20 mouse cellular contexts compared by ENCODE assay signal in genomic region chr19:46129737-46130136, GRCm38 (mm10). TPM values are rescaled to one million over a fixed set of nuclear protein-coding genes. Genes with fewer than 3 reads are reported as not detected.
"Had no signal": no experiment of that assay in that cellular context is flagged by ENCODE, and none has a peak within 500 bp of the region (broad histone marks: within the 10 kb centered on the region; RNA-seq: fewer than 3 reads in every experiment).

No protein-coding gene starts in this region.

RNA-seq across cellular contexts. Expression of gene Elovl3, which starts 2.0 kb away (rescaled TPM):
- total RNA-seq: common myeloid progenitor, adult 5-6 weeks; forebrain, postnatal 0 days; gastrocnemius, adult 2 months; gastrocnemius, adult 8-10 months; gastrocnemius, postnatal 10 days; gastrocnemius, postnatal 14 days; gastrocnemius, postnatal 25 days; gastrocnemius, postnatal 36 days; gastrocnemius, postnatal 4 days; granulocyte monocyte progenitor cell, adult 5-6 weeks had no signal
- polyA plus RNA-seq: cortical plate, adult 2 months; embryonic facial prominence, embryonic 10.5 days; erythroblast, embryonic 14.5 days; forebrain, embryonic 12.5 days; forebrain, embryonic 13.5 days; forebrain, embryonic 14.5 days; forebrain, embryonic 15.5 days; forebrain, embryonic 16.5 days; frontal cortex, adult 2 months had no signal

RNA-seq across cellular contexts. Expression of gene Pitx3, which starts 18.4 kb away (rescaled TPM):
- total RNA-seq: common myeloid progenitor, adult 5-6 weeks; forebrain, postnatal 0 days; granulocyte monocyte progenitor cell, adult 5-6 weeks had no signal
- polyA plus RNA-seq: erythroblast, embryonic 14.5 days; forebrain, embryonic 11.5 days; forebrain, embryonic 13.5 days; forebrain, embryonic 14.5 days; forebrain, embryonic 15.5 days; forebrain, embryonic 16.5 days had no signal
